Mouse (Mus musculus): ENCODE results near the gene Msh5.
A peak's percentile ranks its signal among the peaks of the same experiment; 100 is the strongest.
"Not testable (repeated sequence)": the region's sequence is repeated elsewhere in the genome, so short reads cannot be mapped to it uniquely, and the experiment has no call there.

The Msh5 gene

DNA sequence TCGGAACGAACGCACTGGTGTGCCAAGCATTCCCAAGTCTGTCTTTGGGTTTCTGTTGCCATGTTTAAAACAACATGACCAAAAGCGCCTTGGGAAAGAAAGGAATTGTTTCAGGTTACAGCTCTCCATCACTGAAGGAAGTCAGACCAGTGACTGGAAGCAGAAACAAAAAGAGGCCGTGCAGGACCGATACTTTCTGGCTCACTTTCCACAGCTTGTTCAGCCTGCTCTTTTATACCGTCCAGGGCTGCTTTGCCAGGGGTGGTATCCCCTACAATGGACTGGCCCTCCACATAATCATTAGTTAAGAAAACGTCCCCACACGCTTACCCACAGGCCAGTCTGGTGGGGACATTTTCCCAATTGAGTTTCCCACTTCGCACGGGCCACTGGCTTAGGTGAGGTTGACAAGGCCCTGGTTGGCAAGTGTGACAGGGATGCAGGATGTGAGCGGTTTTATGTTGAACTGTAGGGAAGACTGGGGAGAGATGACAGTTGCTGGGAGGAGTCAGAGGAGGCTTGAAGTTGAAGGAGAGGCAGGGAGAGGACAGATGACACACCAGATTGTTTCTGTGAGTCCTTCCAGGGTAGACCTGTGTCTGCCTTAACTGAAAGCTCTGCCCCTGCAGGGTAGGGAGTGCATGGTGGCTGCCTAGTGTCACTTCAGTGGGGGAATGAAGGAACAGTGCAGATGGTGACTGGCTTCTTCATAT is 44.2 kb downstream of the Msh5 start:
- DNase-seq (ENCODE audit: low spot score in 2 of 2): no peak

- peak; percentile 48 to 51 for DNase-seq (ENCODE audit: low spot score in 2 of 2)
Observed at GRCm38 (mm10) chr17:35001452-35002152, 44.9 kb downstream of the Msh5 start.

DNA sequence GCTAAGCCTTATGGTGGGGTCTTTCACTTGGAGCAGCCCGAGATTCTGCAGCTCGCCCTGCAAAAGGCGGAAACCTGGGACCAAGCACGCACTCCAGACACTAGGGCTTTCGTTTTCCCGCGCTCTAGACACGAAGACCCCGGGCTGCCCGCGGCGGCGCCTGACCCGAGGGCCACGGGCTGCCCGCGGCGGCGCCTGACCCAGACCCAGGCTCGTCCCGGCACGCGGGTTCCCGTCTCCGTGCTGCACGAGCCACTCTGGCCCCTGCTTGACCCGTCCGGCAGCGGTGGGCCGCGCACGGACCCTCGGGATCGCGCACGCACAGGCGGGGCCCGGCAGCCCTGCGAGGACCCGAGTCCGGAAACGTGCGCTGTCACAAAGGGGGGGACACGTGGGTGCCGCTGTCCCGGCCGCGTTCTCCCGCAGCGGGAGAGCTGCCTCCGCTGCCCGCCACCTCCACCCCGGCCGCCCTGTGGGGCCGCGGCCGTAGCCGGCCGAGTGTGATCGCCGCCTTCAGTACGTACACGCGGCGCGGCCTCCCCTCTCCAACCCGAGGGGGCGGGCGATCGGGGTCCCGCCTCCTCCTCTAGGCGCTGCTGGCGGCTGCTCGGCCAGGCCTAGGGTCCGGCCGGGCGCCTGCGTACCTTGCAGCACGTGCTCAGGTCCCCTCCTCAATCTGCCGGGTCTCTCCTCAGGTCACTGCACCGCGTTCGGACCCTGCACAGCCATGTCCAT is 45.7 kb downstream of the Msh5 start, which contains the start of gene Vars:
Vars (plus strand) TSS at position 271 of the 735 bp plus-strand sequence.
- peak; percentile 72 to 80 for DNase-seq (ENCODE audit: low spot score in 2 of 2)

GRCm38 (mm10) chr17:34999871-35000716 is 46.5 kb downstream of the Msh5 start:
- DNase-seq (ENCODE audit: low spot score in 2 of 2): not testable (repeated sequence)

- no peak for DNase-seq (ENCODE audit: low spot score in 2 of 2)
Observed at GRCm38 (mm10) chr17:34998526-34999430, 47.8 kb downstream of the Msh5 start.

DNA sequence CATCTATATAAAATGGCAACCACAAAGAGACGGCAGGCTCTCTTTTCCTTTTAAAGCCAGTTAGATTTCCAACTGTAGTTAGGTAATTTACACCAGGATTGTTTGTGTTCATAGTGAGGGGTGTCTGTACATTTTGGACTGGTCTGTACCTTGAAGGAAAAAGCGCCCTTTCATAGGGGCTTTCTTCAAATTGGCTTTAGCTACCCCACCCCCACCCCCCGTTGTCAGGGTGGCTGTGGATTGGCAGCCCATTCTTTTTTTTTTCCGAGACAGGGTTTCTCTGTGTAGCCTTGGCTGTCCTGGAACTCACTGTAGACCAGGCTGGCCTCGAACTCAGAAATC is 49.4 kb downstream of the Msh5 start:
- DNase-seq (ENCODE audit: low spot score in 2 of 2): no peak

GRCm38 (mm10) chr17:34996411-34997141 is 50.0 kb downstream of the Msh5 start:
- no peak for DNase-seq (ENCODE audit: low spot score in 2 of 2)

- DNase-seq (ENCODE audit: low spot score in 2 of 2): not testable (repeated sequence)
Observed at GRCm38 (mm10) chr17:34995927-34996326, 50.6 kb downstream of the Msh5 start.

DNA sequence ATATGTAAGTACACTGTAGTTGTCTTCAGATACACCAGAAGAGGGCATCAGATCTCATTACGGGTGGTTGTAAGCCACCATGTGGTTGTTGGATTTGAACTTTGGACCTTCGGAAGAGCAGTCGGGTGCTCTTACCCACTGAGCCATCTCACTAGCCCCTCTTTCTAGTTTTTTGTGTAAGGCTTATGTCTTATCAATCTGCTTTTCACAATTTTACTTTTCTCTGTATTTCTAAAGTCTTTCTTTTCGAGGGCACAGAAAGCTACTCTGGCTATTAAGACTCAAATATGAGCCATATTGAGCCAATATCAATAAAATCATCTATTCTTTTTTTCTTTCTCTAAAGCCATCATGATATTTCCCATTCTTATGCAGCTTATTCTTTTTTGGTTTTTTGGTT is 51.4 kb downstream of the Msh5 start:
- DNase-seq (ENCODE audit: low spot score in 2 of 2): not testable (repeated sequence)

- DNase-seq (ENCODE audit: low spot score in 2 of 2): no peak
Observed at GRCm38 (mm10) chr17:34994751-34995150, 51.8 kb downstream of the Msh5 start.

- no peak for DNase-seq (ENCODE audit: low spot score in 2 of 2)
Observed at GRCm38 (mm10) chr17:34984218-34984617, 62.3 kb downstream of the Msh5 start.

GRCm38 (mm10) chr17:34982328-34982727 is 64.2 kb downstream of the Msh5 start:
- DNase-seq (ENCODE audit: low spot score in 2 of 2): no peak

- peak; percentile 91 to 94 for DNase-seq (ENCODE audit: low spot score in 2 of 2)
Observed at GRCm38 (mm10) chr17:34981690-34982180, 64.8 kb downstream of the Msh5 start, which contains the start of gene Lsm2. TSS of gene Lsm2 (plus strand) at chr17:34981862.

DNA sequence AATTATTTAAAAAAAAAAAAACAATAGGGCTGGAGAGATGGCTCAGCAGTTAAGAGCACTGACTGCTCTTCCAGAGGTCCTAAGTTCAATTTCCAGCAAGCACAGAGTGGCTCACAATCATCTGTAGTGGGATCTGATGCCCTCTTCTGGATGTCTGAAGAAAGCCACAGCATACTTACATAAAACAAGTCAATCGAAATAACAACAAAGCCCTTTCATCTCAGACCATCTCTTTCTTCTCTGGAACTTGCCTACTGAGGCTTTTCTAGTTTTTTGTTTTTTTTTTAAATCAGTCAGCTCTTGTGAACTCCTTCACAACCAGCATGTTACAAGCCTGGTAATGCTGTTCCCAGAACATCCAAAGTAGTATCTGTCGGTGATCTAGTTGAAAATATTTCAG is 65.9 kb downstream of the Msh5 start:
- peak in 1 of 2 experiments; percentile 44 for DNase-seq (ENCODE audit: low spot score in 2 of 2)

DNA sequence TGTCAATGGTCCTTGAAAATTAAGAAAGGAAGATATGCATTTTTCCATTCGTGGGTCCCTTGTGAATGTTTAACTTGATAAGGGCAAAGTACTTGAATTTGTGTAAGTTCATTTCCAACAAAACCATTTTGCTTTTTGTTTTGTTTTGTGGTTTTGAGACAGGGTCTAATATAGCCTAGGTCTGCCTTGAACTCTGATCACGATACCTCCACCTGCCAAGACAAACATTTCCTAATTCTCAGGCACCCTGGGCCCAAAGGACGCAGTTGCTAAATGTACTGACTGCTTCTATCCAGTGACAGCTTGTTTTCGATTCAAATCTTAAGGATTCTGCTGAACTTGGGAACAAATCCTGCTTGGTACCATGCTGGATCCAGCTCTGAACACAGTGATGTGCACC is 66.9 kb downstream of the Msh5 start:
- DNase-seq (ENCODE audit: low spot score in 2 of 2): no peak
